Mouse (Mus musculus) kidney, embryonic 16.5 days (tissue): ENCODE data around the gene Fcgrt. TPM values are rescaled to one million over a fixed set of nuclear protein-coding genes. Genes with fewer than 3 reads are reported as not detected.
"Not testable (repeated sequence)": the region's sequence is repeated elsewhere in the genome, so short reads cannot be mapped to it uniquely, and the experiment has no call there.

ENCODE experiments used
- ATAC-seq: fragments of 200-750 bp; cut with Nextera tagmentation; 2 replicates; pipeline ENCODE4 v1.8.0; 2017; ENCODE audit warnings: moderate TSS enrichment; ENCODE audit not compliant: low FRiP score, low TSS enrichment
- H3K27ac ChIP-seq: fragments of 300-500 bp; sonication (generic); 2 replicates; pipeline ENCODE4 v1.5.1; 2014; ENCODE audit warnings: low read length
- H3K27me3 ChIP-seq: fragments of 300-500 bp; sonication (generic); 2 replicates; pipeline ENCODE4 v1.6.1; 2014; ENCODE audit warnings: low read length, control low read depth, mixed read lengths; ENCODE audit not compliant: insufficient read depth
- H3K36me3 ChIP-seq: fragments of 300-500 bp; sonication (generic); 2 replicates; pipeline ENCODE4 v1.6.1; 2014; ENCODE audit warnings: low read length, control low read depth, mixed read lengths; ENCODE audit not compliant: insufficient read depth
- H3K4me1 ChIP-seq: fragments of 300-500 bp; sonication (generic); 2 replicates; pipeline ENCODE4 v1.6.1; 2014; ENCODE audit warnings: low read length, control low read depth, mixed read lengths; ENCODE audit not compliant: insufficient read depth
- H3K4me2 ChIP-seq: fragments of 300-500 bp; sonication (generic); replicated peaks from 2 replicates; pipeline ENCODE4 v1.6.1; 2014; ENCODE audit warnings: low read depth, low read length
- H3K4me3 ChIP-seq: fragments of 300-500 bp; sonication (generic); 2 replicates; pipeline ENCODE4 v1.5.1; 2014; ENCODE audit warnings: mild to moderate bottlenecking, low read length
- H3K9ac ChIP-seq: fragments of 300-500 bp; sonication (generic); replicated peaks from 2 replicates; pipeline ENCODE4 v1.6.1; 2014; ENCODE audit warnings: low read length
- H3K9me3 ChIP-seq: fragments of 300-500 bp; sonication (generic); 2 replicates; pipeline ENCODE4 v1.6.1; 2016; ENCODE audit warnings: low read length, control low read depth
- WGBS: fragments of 180-500 bp; shearing (Covaris S2); extraction: QIAGEN DNeasy Blood & Tissue Kit; methylation state at CpG from one replicate; pipeline ENCODE4 v1.1.7; 2014; 5-methylcytosine and 5-hydroxymethylcytosine counted together
- polyA plus RNA-seq: library from polyadenylated mRNA; unstranded; fragments of >200 nt; fragmentation: Nextera tagmentation; extraction: Ambion mirVana; gene quantifications from 2 replicates; pipeline ENCODE4 v1.2.1, GENCODE M21; 2015

Fcgrt gene
- polyA plus RNA-seq, 1 experiment from 2014 or later: 114 TPM

DNA sequence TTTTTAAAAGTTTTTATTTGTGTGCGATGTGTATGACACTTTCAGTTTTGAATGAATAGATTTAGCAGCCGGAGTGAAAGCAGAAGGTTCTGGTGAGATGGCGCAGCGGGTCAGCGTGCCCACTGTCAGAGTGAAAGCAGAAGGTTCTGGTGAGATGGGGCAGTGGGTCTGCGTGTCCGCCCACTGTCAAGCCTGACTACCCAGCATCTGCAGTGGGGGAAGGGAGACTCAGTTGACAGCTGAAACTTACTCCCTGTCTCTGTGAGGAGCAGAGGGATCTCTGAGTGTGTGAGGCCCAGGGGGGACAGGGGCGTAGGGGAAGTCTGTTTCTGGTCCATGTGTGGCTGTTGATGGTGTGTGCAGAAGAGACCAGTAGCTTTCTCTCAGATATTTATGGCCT, 13.9 kb upstream of the Fcgrt start:
- Histone ChIP-seq H3K4me3 (no peak overlapping the region), H3K27ac (peak overlapping the region; percentile 17; the same call in 1 of the 2 replicates), H3K4me1 (peaks cover 13% of the 10 kb centered on the region), H3K9me3 (no peaks in the 10 kb centered on the region), H3K36me3 (peaks cover 40% of the 10 kb centered on the region), H3K27me3 (no peaks in the 10 kb centered on the region), H3K9ac (no peak overlapping the region), H3K4me2 (no peak overlapping the region)
- no peak for ATAC-seq
- 63% methylated on average over 8 of the region's 8 CpGs for WGBS

DNA sequence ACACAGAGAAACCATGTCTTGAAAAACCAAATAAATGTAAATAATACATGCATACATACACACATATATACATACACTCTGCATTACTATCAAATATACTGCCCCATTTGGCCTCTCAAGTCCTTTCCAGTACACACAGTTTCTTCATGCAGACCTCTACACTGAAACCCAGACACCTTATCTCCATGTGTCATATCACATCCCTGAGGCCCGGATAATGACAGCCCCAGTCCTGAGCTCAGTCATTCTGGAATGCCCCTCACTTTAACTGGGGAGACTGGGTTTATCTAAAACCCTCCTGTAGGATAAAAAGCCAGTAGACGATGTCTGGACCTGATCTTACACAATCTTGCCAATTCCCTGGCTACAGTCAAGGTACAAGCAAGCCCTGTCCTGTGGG, 9.8 kb upstream of the Fcgrt start:
- Histone ChIP-seq H3K4me1 (0 out of 2 replicates have a peak, but pooled peaks cover 8% of the 10 kb centered on the region), H3K9ac (no peak overlapping the region; the same call in 1 of the 2 replicates), H3K36me3 (0 out of 2 replicates have a peak, but pooled peaks cover under 1% of the 10 kb centered on the region), H3K27me3 (no peaks in the 10 kb centered on the region), H3K4me3 (no peak overlapping the region), H3K9me3 (no peaks in the 10 kb centered on the region), H3K4me2 (no peak overlapping the region), H3K27ac (no peak overlapping the region)
- 77% methylated on average over 2 of the region's 2 CpGs for WGBS
- no peak for ATAC-seq

DNA sequence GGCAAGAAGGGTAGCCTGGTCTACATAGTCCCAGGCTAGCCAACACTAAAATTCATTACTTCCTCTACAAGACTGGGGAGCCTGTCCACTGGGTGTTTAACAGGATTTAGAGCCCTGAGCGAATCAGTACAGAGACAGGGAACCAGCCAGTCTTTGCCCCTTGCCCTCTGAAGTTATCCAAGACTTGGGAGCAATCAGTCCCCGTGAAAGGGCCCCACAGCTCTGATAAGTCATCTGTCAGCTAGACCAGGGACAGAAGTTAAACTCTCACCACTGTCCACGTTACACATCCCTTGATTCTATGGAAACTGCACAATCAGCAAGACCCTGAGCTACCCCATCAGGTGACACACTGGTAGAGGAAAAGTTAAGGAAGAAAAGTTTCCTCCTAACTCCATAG, 8.9 kb upstream of the Fcgrt start:
- Histone ChIP-seq H3K4me1 (0 out of 2 replicates have a peak, but pooled peaks cover under 1% of the 10 kb centered on the region), H3K9me3 (no peaks in the 10 kb centered on the region), H3K27ac (no peak overlapping the region), H3K4me3 (no peak overlapping the region), H3K4me2 (no peak overlapping the region), H3K36me3 (no peaks in the 10 kb centered on the region), H3K27me3 (no peaks in the 10 kb centered on the region), H3K9ac (no peak overlapping the region)
- WGBS: 23% methylated on average over 3 of the region's 3 CpGs
- ATAC-seq: no peak

DNA sequence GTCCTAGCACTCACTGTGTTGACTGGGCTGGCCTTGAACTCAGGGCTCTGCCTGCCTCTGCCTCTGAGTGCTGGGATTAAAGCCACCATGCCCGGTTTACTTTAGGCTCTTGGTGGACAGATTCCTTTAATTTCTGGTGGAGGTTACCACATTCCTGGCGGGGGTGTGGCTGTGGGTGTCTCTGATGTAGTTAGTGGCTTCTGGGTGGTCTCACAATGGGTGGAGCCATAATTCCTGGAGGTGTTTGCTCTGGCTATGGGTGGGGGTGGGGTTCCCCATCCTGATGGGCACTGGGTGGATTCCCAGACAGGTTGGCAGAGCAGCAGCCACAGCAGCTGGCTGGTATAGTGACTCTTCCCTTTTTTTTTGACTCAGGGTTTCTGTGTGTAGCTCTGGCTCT, 8.3 kb upstream of the Fcgrt start:
- no peak overlapping the region for H3K9ac ChIP-seq
- H3K27ac ChIP-seq: no peak overlapping the region
- H3K9me3 ChIP-seq: no peaks in the 10 kb centered on the region
- no peak overlapping the region for H3K4me2 ChIP-seq
- H3K27me3 ChIP-seq: no peaks in the 10 kb centered on the region
- no peaks in the 10 kb centered on the region for H3K36me3 ChIP-seq
- H3K4me1 ChIP-seq: no peaks in the 10 kb centered on the region
- H3K4me3 ChIP-seq: no peak overlapping the region
- ATAC-seq: no peak
- 70% methylated on average over 2 of the region's 2 CpGs for WGBS

DNA sequence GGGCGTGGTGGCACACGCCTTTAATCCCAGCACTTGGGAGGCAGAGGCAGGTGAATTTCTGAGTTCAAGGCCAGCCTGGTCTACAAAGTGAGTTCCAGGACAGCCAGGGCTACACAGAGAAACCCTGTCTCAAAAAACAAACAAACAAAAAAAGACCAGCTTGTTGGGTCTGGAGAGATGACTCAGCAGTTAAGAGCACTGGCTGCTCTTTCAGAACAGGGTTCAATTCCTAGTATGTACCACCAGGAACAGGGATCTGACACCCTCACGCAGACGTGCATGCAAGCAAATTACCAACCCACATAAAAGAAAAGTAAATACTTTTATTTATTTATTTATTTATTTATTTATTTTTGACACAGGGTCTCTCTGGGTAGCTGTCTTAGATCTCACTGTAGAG, 6.4 kb upstream of the Fcgrt start:
- H3K4me3 ChIP-seq, H3K9me3 ChIP-seq, H3K27me3 ChIP-seq, H3K36me3 ChIP-seq, ATAC-seq, H3K27ac ChIP-seq, H3K9ac ChIP-seq, H3K4me1 ChIP-seq, H3K4me2 ChIP-seq: not testable (repeated sequence)
- WGBS: 88% methylated on average over 4 of the region's 4 CpGs

DNA sequence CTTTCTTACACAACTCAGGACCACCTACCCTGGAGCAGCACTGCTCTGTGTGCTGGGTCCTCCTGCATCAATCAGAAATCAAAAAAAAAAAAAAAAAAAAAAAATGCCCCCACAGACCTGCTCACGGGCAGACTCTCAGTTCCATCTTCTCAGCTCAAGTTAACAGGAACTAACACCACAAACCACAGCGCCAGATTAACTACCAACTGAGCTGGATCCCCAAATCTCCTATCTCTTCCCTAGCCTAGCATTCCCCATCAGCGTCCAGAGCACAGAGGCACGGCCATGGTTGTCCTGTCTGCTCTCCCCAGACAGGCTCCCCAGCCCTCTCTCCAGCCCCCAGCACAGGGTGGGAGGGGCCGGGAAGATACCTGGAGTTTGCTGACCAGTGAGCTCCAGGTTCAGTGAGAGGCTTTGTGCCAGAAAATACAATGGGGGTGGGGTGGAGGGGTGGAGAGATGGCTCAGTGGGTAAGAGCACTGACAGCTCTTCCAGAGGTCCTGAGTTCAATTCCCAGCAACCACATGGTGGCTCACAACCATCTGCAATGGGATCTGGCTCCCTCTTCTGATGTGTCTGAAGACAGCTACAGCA, 3.5 kb upstream of the Fcgrt start:
- Histone ChIP-seq H3K4me1 (peaks cover 22% of the 10 kb centered on the region), H3K36me3 (no peaks in the 10 kb centered on the region), H3K4me2 (no peak overlapping the region), H3K9me3 (no peaks in the 10 kb centered on the region), H3K27me3 (no peaks in the 10 kb centered on the region), H3K27ac (no peak overlapping the region), H3K4me3 (no peak overlapping the region), H3K9ac (no peak overlapping the region)
- ATAC-seq: no peak
- WGBS: 70% methylated on average over 5 of the region's 5 CpGs

DNA sequence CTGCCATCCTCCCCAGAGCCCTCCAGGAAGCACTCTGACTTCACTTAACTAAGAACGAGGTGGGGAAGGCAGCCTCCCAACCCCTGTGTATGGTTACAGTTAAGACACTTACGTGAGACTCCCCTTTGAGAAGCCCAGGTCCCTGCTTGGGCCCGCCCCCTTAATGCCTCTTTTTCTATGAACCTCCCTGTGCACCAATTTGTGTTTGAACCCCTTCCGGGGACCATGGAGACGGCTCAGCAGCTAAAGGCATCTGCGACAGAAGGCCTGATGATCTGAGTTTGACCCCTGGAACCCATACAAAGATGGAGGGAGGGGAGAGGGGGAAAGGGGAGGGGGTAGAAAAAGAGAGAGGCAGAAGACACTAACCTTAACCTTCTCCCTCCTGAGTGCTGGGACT, 2.8 kb upstream of the Fcgrt start:
- H3K4me2 ChIP-seq: no peak overlapping the region
- H3K9ac ChIP-seq: no peak overlapping the region
- H3K9me3 ChIP-seq: no peaks in the 10 kb centered on the region
- no peak overlapping the region for H3K27ac ChIP-seq
- H3K27me3 ChIP-seq: no peaks in the 10 kb centered on the region
- no peak overlapping the region for H3K4me3 ChIP-seq
- no peak for ATAC-seq
- 75% methylated on average over 6 of the region's 6 CpGs for WGBS
- peaks cover 26% of the 10 kb centered on the region for H3K4me1 ChIP-seq
- H3K36me3 ChIP-seq: no peaks in the 10 kb centered on the region

DNA sequence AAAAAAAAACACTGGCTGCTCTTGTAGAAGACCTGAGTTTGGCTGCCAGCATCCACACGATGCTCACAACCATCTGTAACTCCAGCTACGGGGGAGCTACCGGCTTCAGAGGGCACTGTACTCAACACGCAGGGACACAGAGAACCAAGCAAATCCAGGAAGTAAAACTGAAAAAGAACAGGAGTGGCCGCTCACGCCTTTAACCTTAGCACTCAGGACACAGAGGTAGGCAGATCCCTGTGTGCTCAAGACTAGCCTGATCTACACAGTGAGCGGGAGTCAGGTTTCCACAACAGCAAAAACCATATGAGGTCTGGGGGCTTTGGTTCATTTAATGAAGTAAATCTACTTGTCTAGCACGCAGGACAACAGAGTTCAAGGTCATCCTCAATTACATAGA, 1.8 kb upstream of the Fcgrt start:
- Histone ChIP-seq H3K4me1 (peaks cover 26% of the 10 kb centered on the region), H3K4me3 (no peak overlapping the region)
- WGBS: 65% methylated on average over 8 of the region's 8 CpGs

DNA sequence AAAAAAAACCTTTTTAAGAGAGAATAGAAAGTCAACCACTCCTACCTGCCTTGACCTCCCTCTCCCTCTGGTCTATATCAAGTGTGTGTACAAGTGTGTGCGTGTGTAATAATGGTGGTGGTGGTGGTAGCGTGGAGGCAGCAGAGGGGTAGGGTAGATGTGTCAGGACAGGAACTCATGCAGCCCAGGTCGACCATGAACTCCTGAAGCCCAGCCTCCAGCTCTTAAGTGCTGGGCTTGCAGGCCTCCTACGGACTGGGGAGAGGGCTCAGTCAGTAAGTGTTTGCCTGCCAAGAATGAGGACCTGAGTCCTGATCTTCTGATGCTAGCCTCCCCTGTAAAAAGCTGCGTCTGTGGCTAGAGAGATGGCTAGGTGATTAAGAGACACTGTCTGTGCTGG, 1.3 kb upstream of the Fcgrt start:
- no peak overlapping the region for H3K9ac ChIP-seq
- no peak overlapping the region for H3K27ac ChIP-seq
- no peak for ATAC-seq
- H3K4me1 ChIP-seq: peaks cover 26% of the 10 kb centered on the region
- H3K4me3 ChIP-seq: no peak overlapping the region
- no peak overlapping the region for H3K4me2 ChIP-seq
- no peaks in the 10 kb centered on the region for H3K9me3 ChIP-seq
- no peaks in the 10 kb centered on the region for H3K27me3 ChIP-seq
- H3K36me3 ChIP-seq: no peaks in the 10 kb centered on the region
- WGBS: 78% methylated on average over 5 of the region's 5 CpGs

More for the DNA sequence above, 1.8 kb upstream of the Fcgrt start:
- Histone ChIP-seq H3K9ac (no peak overlapping the region), H3K27me3 (no peaks in the 10 kb centered on the region), H3K27ac (no peak overlapping the region), H3K4me2 (no peak overlapping the region), H3K36me3 (no peaks in the 10 kb centered on the region), H3K9me3 (no peaks in the 10 kb centered on the region)
- no peak for ATAC-seq

DNA sequence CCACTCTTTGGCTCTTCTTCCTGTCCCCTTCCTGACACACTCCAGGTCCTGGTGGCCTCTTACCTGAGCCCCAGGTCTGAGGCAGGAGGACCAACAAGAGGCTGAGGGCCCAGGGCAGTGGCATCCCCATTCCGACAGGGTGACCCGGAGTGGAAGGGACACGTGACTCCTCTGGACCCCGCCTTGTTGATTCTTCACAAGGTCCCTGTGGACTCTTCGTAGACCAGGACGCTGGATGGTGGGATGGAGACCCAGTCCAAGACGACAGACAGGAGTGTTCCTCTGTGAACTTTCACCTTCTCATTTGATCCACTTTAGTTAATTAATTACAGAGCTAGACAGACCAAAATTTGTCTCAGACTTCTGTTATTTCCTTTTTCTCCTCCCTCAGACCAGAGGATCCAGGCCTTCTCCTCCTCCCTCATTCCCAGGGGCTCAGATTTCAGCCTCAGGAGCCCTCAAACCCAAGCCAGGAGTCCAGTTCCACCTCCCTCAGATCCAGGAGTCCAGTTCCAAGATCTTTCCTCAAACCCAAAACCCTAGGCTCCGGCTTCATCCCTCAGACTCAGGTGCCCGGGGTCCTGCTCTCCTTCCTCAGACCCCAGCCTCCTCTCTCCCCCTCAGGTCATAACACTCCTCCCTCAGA, 588 bp downstream of the Fcgrt start:
- 24% methylated on average over 9 of the region's 9 CpGs for WGBS
- H3K9ac ChIP-seq: peak overlapping the region; percentile 58
- H3K4me2 ChIP-seq: peak overlapping the region; percentile 59
- no peaks in the 10 kb centered on the region for H3K36me3 ChIP-seq
- H3K4me3 ChIP-seq: peak overlapping the region; percentile 41
- peak; percentile 50 for ATAC-seq
- no peaks in the 10 kb centered on the region for H3K27me3 ChIP-seq
- peak overlapping the region; percentile 91 for H3K27ac ChIP-seq
- no peaks in the 10 kb centered on the region for H3K9me3 ChIP-seq
- peaks cover 26% of the 10 kb centered on the region for H3K4me1 ChIP-seq
